Mouse (Mus musculus): Measurements from ENCODE around the gene Ctrl.
"Not testable (repeated sequence)": the region's sequence is repeated elsewhere in the genome, so short reads cannot be mapped to it uniquely, and the experiment has no call there.

Ctrl gene

GRCm38 (mm10) chr8:105933762-105934161 lies at the start of gene Ctrl:
Gene Ctrl, minus strand, starts transcription at chr8:105933862.
- DNase-seq = no peak

GRCm38 (mm10) chr8:105983406-105983805 lies 49.7 kb upstream of the Ctrl start:
- DNase-seq = not testable (repeated sequence)

GRCm38 (mm10) chr8:105981146-105981545 lies 47.5 kb upstream of the Ctrl start:
- DNase-seq = no peak

- no peak for DNase-seq
Measured at GRCm38 (mm10) chr8:105979325-105979724, 45.7 kb upstream of the Ctrl start, which contains the start of gene Dpep3. Gene Dpep3, minus strand, starts transcription at chr8:105979429.

GRCm38 (mm10) chr8:105975363-105975762 lies 41.7 kb upstream of the Ctrl start:
- no peak for DNase-seq

- no peak for DNase-seq
Measured at GRCm38 (mm10) chr8:105971019-105971720, 37.5 kb upstream of the Ctrl start.

- no peak for DNase-seq
Measured at GRCm38 (mm10) chr8:105969367-105969766, 35.7 kb upstream of the Ctrl start.

- peak; percentile 14 for DNase-seq
Measured at GRCm38 (mm10) chr8:105966692-105967311, 33.1 kb upstream of the Ctrl start.

GRCm38 (mm10) chr8:105965905-105966341 lies 32.3 kb upstream of the Ctrl start, which contains the start of gene Slc12a4:
Gene Slc12a4, minus strand, starts transcription at chr8:105966097.
- DNase-seq = peak; percentile 77 to 79

- peak; percentile 45 to 52 for DNase-seq
Measured at GRCm38 (mm10) chr8:105965266-105965904, 31.7 kb upstream of the Ctrl start.

GRCm38 (mm10) chr8:105964506-105965265 lies 31.0 kb upstream of the Ctrl start:
- no peak for DNase-seq

- no peak for DNase-seq
Measured at GRCm38 (mm10) chr8:105961536-105961935, 27.9 kb upstream of the Ctrl start.

GRCm38 (mm10) chr8:105961101-105961500 lies 27.4 kb upstream of the Ctrl start:
- no peak for DNase-seq

- no peak for DNase-seq
Measured at GRCm38 (mm10) chr8:105959350-105959749, 25.7 kb upstream of the Ctrl start.

GRCm38 (mm10) chr8:105957813-105958212 lies 24.2 kb upstream of the Ctrl start:
- DNase-seq = no peak

- no peak for DNase-seq
Measured at GRCm38 (mm10) chr8:105956556-105956955, 22.9 kb upstream of the Ctrl start.

- no peak for DNase-seq
Measured at GRCm38 (mm10) chr8:105951057-105951659, 17.5 kb upstream of the Ctrl start.

GRCm38 (mm10) chr8:105949350-105949749 lies 15.7 kb upstream of the Ctrl start:
- no peak for DNase-seq

- no peak for DNase-seq
Measured at GRCm38 (mm10) chr8:105943321-105943739, 9.7 kb upstream of the Ctrl start, which contains the start of gene Lcat. Gene Lcat, minus strand, starts transcription at chr8:105943382.

- DNase-seq = no peak
Measured at GRCm38 (mm10) chr8:105942542-105942941, 8.9 kb upstream of the Ctrl start.

- DNase-seq = no peak
Measured at GRCm38 (mm10) chr8:105942026-105942425, 8.4 kb upstream of the Ctrl start.

GRCm38 (mm10) chr8:105938306-105938669 lies 4.6 kb upstream of the Ctrl start, which contains the start of gene Psmb10:
Gene Psmb10, minus strand, starts transcription at chr8:105938444.
- DNase-seq = no peak
